Mouse (Mus musculus) C2C12 (cell line): ENCODE measurements around the gene Il3ra.

ENCODE experiments used
- CEBPB ChIP-seq: IDR thresholded peaks from one replicate; pipeline ENCODE4 v1.6.1; 2011; ENCODE audit warnings: low read depth, mild to moderate bottlenecking, control low read depth, moderate library complexity
- CTCF ChIP-seq: IDR thresholded peaks from one replicate; pipeline ENCODE4 v1.5.1; 2011; ENCODE audit not compliant: control insufficient read depth, insufficient read depth, insufficient read length
- MAX ChIP-seq: IDR thresholded peaks from one replicate; pipeline ENCODE4 v1.6.1; 2011; ENCODE audit warnings: mild to moderate bottlenecking, control low read depth
- MYOD1 ChIP-seq: IDR thresholded peaks from one replicate; pipeline ENCODE4 v1.6.1; 2011; ENCODE audit warnings: low read depth; ENCODE audit not compliant: control insufficient read depth, insufficient read length
- MYOG ChIP-seq: IDR thresholded peaks from one replicate; pipeline ENCODE4 v1.6.1; 2011; ENCODE audit not compliant: control insufficient read depth, insufficient read length; ENCODE audit errors: extremely low read depth
- USF1 ChIP-seq: IDR thresholded peaks from one replicate; pipeline ENCODE4 v1.6.1; 2011; ENCODE audit warnings: low read depth, mild to moderate bottlenecking, control low read depth, moderate library complexity

DNA sequence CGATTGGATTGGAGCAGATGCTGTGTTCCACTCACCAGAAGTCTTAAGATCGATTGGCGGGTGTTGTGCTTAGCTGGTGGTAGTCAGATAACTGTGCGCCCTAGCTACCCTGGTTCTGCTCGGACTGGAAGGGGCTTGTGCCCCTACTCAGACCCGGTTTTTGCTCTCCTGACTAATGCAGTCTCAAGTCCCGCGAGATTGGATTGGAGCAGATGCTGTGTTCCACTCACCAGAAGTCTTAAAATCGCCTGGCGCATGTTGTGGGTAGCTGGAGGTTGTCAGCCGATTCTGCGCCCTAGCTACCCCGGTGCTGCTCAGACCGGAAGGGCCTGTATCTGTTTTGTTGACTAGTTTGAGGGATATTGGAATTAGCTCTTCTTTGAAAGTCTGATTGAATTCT, 36.7 kb upstream of the Il3ra start:
- TF ChIP-seq CTCF, result no peak
- no peak for TF ChIP-seq MYOD1
- TF ChIP-seq MAX, result no peak
- no peak for TF ChIP-seq USF1
- TF ChIP-seq MYOG, result no peak
- TF ChIP-seq CEBPB, result no peak
